Mouse (Mus musculus) MEL-GATA-1-ER (cell line): ENCODE measurements at regions not wholly inside any gene's neighbourhood (a gene's known extent, or its start where the extent isn't known, plus 50 kb on each side); places are given as distances from the start of the nearest gene placed in this dataset.
A peak's percentile ranks its signal among the peaks of the same experiment; 100 is the strongest.

Experiments used
- DNase-seq: peaks from one replicate; pipeline ENCODE4 v3.0.0-alpha.2; 2012; ENCODE audit warnings: low read depth; ENCODE audit errors: extremely low read depth

DNA sequence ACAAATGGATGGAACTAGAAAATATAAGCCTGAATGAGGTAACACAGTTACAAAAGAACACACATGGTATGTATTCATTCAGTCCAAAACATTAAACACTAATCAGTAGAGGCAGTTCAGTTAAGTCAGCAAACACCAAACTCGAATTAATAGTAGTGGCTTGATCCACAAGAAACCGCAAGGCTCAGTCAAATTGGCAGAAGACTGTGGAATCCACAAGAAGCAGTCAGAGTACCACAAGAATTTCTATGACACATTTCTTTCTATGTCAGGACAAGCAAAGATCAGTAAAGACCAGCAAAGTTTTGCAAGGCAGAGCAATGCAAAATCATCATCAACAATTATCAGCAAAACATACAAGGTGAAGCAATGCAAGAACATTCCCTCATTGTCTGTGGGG is 1373.9 kb upstream of the Zeb2 start:
- no peak for DNase-seq

DNA sequence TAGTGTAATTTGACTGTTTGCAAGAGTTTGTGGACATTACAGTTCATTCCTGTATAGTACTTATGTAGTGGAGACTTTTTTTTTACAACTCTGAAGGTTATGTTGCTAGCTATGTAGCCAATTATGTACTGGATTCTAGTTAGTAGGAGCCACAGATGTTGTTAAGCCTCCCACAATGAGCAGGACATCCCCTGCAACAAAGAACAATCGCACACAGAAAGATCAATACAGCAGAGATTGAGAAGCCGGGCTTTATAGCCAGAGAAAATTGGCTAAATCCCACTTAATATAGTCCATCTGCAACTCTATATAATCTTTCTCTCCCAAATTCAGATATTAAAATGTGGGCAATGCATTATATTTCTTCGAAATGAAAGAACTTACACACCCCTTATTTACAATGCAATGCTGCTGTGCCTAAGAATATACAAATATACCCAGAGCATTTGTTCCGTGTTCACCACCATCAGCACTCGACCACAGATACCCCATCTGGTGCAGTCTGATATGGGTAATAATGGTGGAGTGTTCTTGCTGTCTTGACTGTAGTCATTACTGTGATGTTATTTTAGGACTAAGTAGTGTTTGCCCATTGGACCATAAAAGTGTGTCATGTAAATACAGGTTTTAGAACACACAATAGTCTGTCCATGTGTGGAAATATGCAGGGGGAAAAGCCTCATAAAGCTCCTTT is 1351.9 kb upstream of the Zeb2 start:
- no peak for DNase-seq

DNA sequence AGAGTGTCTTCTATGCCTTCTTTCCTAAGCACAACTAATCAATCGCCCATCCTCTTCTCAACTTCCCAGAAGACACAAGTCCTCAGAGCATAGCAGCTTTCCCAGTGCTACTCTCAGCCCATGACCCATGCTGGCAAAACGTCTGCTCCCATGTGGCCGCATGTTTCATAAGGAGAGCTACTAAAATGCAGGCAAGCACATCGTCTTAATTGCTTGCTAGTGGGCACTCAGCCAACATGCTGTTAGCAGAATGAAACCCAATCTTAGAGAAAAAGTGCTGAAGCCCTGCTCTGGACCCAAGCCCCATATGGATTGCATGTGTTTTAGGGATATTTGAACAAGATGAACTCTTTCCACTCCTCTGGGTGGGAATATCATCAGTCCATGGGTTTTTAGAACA is 1348.2 kb upstream of the Zeb2 start:
- no peak for DNase-seq

DNA sequence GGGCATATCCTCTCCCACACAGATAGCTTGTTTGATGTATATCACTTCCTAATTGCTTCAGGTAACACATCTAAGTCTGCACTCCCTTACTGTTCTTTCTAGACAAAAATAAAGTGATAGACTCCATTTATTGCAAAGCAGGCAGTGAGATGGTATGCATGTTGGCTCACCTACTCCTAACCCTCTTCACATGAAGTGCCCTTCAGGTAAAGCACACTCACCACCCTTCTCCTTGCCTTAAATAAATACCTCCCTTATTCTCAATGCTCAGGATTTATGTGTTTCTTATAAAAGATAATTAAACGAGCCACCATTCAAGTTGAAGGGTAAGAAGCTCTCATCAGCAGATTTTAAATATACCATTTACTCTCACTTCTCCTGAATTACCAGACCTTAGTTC is 1347.7 kb upstream of the Zeb2 start:
- DNase-seq: no peak

DNA sequence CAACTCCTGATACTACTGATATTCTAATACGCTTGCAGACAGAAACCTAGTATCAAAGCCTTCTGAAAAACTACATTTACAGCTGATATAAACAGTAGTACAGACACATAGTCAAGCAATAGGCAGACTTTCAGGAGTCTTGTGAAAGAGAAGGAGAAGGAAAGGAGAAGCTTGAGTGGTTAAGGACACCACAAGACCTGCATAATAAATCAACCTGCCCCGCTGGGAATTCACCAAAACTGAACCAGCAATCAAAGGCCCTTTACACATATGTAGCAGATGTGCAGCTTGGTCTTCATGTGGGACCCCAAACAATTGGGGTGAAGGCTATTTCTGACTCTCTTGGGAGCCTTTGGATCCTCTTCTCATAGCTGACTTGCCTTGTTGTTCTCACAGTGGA is 1345.5 kb upstream of the Zeb2 start:
- DNase-seq: no peak

DNA sequence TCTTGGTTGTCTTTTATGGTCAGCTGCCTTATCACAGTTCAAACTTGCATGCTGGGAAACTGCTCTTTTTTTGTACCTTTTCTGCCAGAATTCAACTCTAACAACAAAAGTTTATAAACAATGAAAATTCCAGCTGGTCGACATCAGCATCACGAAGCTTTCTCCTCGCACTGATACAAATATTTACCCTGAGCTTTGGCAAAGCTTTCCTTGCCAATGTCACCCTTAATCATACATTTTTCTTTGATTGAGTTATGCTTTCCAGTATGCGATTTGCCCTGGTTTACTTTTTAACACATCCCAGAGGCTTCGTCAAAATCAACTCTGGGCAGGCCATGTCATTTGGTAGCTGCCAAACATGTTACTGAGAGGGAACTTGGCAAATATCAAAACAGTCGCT is 1333.5 kb upstream of the Zeb2 start:
- no peak for DNase-seq

DNA sequence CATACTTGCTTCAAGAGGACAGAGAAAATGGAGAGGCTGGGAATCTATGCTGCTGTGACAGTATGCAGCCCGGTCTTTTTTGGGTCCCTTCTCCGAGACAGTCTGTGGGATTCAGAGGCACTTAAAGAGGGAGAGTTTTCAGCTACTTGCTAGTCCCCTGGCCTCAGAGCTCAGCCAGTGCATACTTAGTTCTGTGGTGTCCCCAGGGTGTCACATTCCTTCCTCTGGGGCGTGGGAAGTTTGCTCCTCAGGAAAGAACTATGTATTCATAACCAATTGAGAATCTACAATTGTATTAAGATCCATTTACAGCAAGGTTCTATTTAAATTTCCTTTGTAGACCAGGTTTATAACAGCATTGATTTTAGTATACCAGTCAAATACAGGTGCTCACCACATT is 1328.1 kb upstream of the Zeb2 start:
- DNase-seq: no peak

DNA sequence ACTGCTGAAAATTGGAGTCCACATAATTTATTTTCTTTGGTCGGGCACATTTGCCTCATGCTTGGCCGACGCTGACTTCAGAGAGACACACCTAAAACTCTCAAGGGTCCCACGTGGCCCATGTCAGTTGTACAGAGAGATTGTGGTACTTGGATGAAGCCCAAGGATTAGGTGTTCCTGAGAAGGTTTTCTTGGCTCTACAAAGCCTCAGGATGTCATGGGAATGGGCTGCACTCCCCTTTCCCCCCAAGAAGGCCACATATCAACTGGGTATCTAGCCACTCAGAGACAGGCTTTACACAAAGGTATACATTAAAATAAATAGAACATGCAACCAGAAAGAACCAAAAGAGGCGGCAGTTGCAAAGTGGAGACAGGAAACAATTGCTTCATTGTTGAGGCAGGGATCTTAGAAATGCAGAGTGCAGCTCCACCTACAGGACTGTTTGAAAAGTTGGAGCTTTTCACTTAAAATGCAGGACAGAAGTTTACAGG is 1326.5 kb upstream of the Zeb2 start:
- DNase-seq: peak; percentile 57

DNA sequence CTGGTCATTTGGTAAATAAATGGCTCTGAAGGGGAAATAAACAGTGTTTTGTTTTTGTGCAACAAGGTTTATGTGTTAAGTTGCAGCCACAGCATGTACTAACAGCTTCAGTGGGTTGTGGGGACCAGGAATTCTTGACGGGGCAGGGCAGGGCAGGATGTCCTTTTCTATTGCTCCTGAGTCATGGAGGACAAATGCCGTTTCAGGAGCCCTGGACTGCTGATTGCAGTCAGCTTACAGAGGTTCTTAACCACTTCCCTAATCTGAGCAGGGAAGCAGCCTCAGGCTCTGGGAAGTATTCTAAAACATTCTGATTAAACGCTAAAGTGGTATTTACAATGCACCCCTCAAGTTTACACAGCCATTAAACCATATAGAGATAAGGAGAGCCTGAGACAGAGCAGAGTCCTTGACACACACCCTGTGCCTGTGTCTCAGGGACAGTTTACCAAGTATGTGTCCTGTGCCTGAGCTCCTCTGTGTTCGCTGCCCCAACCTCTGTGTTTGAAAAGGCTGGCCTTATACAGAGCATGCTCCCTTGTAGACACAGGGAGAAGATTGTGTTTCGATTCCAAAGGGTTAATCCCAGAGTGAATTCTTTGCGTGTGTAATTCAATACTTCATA is 1326.0 kb upstream of the Zeb2 start:
- DNase-seq: peak; percentile 54

DNA sequence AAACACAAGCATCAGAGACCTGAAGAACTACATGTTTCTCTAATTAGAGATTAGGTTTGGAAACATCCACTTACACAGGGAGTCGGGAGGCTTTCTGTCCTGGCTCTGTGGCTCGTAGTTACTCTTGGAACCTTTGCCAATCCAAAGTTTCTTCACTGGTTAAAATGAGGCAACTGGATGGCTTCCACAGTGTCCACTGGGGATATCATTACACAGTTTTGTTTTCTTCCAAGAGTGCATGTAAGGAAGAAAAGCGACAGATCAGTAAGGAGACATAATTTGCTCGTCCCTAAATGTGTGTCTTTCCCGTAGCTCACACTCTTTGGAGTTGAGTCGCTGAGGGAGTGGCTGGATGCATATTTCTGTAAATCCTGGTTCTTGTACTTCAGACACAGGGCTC is 1325.4 kb upstream of the Zeb2 start:
- no peak for DNase-seq

DNA sequence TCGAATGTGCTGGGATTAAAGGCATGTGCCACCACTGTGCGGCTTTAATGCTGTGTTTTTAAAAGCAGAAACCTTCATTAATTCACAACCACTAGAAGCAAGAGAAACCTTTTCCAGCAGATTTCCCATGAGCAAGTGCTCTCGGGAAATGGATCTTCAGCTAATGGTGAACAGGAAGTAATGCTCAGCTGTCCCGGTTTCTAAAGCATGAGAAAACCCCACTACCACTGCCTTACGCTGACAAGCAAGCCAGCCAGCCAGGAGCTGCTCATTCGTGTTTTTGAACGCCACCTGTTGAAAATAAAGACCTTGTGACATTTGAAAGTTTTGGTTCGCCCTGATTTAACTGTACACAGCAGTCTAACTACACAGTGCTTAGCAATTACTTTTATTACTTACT is 1324.7 kb upstream of the Zeb2 start:
- no peak for DNase-seq

DNA sequence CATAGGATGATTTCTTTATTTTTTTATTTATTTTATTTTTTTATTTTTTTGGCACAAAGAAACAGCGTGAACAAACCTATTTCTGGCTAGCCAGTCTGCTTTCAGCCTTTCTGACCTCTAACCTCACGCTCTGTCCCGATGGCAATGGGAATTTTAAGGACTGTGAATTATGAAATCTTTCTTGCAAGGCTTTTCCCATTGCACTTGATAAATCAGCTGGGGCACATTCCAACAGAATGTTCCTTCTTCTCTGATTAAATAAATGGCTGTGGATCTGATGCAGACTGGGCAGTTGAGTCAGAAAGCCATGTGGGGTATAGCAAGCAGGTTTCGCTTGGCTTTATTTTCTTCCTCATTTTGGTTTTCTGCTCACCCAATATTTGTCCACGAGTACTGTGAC is 1324.2 kb upstream of the Zeb2 start:
- DNase-seq: no peak

DNA sequence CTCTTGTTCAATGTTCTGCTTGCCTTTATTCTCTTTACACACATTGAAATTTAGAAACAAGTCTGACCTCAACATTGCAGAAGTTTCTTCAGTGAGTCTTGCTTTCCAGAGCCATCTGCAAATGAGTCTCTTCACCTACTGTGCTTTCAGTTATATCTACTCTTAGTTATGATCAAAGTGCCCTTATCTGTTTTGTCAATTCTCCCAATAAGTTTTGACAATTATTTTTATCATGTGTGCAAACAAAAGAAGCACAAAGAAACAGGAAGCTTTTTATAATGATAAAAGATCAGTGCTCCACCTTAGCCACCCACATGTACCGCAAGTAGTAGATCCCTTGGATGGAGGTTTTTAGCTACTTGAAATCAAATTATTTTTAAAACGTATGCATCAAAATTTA is 1322.8 kb upstream of the Zeb2 start:
- DNase-seq: no peak

DNA sequence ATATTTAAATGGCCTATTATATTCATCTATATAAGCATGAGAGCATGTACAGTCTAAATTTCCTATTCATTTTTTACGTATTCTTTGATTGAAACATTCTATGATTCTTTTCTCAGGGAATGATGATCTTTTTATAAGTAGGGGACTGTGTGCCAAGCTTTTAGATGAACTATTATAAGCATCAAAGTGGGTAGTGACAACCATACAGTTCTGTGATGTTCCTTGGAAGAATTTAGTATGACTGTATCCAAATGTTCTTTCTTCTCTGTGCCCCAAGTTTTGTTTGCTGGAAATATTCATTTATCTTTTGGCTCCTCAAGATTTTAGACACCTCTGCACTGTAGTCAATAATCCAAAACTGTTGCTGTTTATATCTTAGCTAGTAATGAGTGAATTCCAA is 1301.1 kb upstream of the Zeb2 start:
- no peak for DNase-seq

DNA sequence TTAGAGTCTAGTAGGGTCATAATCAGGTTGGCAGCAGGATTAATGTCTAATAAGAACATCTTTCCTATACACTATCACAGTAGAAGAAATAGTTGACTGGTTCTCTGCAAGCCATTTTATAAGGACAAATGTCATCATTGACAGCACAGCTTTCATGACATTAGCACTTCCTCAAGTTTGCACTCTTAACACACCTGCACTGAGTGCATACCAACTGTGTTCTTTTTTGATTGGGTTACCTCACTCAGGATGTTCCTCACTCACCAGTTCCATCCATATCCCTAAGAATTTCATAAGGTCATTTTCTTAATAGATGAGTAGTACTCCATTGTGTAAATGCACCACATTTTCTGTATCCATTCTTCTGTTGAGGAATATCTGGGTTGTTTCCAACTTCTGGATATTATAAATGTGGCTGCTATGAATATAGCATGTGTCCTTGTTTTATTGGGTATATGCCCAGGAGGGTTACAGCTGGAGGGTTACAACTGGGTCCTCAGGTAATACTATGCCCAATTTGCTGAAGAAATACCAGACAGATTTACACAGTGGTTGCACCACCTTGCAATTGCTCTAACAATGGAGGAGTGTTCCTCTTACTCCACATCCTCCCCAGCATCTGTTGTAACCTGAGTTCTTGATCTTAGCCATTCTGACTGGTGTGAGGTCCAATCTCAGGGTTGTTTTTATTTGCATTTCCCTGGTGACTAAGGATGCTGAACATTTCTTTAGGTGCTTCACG is 1285.3 kb upstream of the Zeb2 start:
- no peak for DNase-seq

DNA sequence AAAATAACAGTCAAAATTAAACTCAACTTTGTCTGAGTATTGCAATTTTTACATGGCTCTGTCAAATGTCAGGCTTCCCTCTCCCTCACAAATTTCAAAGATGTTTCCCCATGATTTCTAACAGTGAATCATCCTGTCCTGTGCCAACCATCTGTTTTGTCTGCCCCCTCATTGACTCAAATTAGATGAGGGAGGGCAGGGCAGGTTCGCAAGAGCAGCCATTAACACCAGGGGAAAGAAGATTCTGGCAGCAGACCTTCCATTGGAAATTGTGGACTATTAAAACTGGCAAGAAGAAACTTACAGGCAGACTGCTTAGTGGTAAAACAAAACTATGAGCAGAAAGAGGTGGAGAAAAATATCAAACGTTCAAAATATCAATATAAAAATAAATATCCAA is 1277.0 kb upstream of the Zeb2 start:
- DNase-seq: no peak

DNA sequence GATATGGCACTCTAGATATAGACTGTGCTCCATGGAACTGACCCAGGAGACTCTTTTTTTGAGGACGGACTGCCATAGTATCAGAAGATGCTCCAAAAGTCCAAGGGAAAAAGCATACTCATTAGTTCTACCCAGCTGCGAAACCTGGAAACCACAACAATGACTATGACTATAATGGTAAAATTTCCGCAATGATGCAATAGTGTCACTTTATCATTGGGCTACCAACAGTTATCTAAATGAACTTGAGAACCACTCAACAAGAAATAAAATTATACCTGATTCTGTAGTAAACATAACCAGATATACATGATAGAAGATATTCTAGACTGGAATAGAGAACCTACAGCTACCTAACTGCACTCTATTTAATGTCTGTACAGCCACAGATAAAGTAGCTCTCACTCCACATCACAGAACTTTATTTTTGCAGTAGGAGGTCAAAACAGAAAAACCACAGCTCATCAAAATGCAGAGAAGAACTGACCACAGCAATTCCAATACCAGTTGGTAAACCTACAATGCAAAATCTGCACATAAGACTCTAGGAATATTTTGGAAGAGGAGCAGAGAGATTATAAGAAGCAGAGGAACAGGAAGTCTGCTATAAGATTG is 1255.8 kb upstream of the Zeb2 start:
- DNase-seq: no peak

DNA sequence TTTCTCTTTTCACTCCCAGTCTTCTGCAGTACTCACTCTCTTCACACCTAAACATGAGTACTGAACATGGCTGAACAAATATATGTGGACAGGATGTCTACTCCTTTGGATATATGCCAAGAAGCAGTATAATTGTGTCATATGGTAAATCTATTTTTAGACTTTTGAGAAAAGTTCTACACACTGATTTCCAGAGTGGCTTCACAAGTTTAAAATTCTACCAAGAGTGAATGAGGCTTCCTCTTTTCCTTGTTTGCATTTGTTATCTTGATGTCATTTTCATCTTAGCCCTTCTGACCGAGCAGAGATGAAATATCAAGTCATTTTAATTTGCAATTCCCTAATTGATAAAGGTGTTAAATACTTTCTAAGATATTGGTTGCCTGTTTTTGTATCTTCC is 1254.6 kb upstream of the Zeb2 start:
- no peak for DNase-seq

DNA sequence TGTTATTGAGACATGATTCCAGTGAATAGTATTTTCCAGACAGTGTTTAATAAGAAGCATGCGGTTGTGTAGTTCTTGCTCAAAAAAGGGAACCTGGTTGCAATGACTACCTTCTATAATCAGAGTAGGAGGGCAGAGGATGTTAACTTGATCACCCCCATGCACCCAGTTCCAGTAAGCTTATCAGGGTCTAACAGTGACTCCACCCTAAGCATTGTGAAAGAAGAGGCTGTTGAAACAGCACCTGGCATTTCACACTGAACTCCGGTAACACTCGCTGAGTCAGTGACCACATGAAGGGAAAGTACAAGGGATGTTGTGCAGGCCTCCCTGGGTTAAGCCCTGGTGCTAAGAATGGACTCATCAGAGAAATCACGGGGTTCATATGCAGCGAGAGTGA is 1253.8 kb upstream of the Zeb2 start:
- DNase-seq: peak; percentile 90

DNA sequence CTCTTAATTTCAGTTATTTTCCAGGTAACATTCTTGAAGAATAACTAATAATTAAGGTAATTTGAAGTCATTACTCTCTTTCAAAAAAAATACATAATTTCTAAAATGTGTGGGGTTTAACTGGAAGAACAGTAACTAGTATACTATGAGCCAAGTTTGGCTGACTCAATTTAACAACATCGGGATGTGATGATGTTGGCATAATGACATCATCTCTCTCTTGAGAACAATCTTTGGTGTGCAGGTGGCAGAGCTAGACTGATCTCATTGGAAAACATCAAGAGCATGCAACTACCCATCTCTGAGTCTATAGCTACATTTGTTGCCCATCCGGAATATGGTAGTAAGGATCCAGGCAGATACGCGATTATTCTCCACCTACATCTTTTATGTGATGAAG is 1251.7 kb upstream of the Zeb2 start:
- DNase-seq: no peak

DNA sequence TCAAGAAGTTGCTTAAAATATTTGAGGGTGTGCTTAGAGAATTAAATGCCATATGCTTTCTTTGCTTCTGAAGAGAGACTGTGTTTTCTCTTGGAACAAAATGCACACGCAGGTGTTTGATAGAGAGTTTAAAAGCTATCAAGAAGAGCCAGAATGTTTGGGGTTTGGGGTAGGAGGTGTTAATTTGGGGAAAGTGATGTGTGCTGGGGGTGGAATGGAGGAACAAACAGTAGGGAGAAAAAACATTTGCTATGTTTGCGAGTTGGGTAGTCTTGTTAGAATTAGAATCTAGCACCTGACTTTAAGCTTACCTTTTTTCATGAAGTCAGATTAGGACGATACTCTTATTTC is 1248.9 kb upstream of the Zeb2 start:
- no peak for DNase-seq

DNA sequence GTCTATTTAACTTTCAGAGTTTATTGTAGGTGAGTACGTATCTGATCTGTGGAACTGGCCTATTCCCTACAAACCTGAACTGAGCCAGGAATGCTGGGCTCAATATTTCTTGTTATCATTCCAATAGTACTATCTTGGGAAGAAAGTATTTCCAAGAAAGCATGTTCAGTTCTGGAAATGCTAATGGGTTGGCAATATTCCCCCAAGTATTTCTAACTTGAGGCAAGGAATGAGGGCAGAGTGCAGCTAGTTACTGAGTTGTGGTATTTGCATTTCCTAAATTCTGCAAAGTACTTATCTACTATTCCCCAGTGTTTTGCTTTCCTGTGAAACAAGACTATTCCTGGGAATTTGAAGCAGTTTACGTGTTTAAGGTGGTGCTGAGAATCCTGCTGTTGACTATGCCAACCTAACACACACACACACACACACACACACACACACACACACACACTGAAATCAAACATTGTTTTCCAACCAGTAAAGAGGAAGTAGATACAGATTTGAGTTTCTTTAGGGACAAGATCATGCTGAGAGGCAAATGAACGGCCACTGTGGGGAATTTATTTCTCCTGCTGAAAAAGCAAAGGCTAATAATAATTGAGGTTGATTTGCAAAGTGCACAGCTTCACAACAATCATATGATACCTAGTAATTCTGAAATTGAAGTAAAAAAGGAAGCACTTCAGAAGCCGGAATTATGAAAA is 1248.4 kb upstream of the Zeb2 start:
- DNase-seq: no peak
